Mouse (Mus musculus): ENCODE results near the gene Myom1.
"Not testable (repeated sequence)": the region's sequence is repeated elsewhere in the genome, so short reads cannot be mapped to it uniquely, and the experiment has no call there.

The Myom1 gene

DNA sequence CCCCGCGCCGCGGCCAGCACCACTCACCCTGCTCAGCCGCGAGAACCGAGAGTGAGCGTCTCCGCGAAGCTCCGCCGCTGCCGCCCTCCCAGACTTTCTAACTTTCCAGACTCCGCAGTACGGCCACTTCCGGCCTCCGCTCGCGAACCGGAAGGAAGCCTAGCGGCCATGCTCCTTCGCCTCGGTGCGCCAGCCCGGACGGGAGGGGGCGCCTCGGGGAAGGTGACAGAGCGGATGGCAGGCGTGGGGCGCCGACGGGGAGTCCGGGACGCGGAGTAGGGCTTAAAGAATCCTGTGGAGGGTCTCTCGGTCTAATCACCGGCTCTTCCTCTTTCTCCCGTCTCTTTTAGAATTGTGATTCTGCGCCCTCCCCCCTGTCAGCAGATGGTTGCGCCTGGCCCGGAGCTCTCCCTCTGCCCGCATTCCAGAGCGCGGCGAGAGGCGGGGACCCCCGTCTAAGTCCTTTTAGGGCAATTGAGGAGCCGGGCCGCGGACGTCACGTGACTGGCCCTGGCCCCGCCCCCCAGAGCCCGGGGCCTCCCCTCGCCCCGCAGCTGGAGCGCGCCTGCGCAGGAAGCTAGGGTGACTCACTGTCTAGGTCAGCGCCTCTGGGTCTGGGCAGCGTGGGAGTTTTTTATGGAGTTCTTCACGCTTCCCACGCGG, at the start of gene Myom1:
Gene Myom1, plus strand, starts transcription at position 553 of the 663 bp plus-strand sequence.
- DNase-seq: peak; percentile 90

DNA sequence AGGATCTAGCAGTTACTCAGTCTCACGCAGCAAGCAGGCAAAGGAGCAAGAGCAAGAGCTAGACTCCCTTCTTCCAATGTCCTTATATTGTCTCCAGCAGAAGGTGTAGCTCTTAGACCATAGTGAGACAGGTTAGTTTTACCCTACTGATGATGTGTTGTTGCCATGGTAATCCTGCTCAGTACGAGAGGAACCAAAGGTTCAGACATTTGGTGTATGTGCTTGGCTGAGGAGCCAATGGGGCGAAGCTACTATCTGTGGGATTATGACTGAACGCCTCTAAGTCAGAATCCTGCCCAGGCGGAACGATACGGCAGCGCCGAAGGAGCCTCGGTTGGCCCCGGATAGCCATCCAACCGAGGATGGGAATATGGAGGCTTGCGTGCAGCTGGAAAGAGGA, 38.9 kb upstream of the Myom1 start:
- peak; percentile 76 for DNase-seq

DNA sequence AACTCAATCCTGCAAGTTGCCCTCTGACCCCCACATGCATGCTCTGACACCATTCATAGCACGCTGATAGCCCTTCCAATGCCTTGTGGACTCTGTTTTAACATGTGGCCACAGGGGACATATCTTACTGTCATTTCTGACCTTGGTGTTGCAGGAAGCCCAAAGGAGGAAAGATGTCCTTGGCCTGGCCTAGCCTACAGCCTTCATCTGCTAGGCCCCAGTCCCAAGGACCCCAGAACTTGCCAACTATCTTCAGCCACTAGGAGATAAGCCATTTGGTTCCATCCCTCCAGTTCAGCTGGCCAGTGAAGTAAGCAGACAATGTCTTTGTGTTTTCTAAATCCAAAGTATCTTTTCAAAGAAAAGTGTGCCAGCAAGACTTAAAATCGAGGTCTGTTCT, 37.2 kb upstream of the Myom1 start:
- no peak for DNase-seq

DNA sequence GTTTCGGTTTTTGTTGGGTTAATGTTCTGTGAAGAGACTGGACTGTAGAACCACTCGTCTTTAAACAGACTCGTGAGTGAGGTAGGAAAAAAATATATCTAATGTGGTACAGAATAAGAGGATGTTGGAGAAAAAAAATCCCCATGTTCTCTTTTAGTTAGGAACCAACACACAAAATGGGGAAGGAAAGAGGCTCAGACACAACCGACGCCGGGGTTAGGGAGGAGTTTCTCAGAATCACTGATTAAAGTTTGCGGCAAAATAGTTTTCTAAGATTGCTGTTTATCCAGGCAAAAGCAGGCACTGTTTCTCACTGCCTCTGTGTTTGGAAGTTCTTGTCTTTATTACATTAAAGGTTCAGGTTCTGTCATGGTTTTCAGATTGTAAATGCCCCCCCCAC, 36.3 kb upstream of the Myom1 start:
- no peak for DNase-seq

DNA sequence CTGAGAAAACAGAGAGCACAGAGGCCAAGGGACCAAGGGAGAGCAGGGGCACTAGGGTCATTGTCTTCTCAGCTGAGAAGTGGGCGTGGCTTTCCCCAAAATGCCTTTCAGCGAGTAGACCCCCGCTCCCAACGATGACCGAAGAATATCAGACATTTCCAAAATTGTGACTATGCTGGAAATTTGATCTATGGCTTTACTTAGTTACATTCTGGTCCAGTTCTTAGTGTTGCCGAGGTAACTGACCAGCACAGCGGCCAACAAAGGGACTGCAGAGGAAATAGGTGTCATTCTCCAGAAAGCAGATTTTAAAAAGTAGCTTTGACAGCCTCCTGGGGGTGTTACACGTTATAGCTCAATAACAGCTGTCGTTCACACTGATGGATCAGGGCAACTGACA, 35.2 kb upstream of the Myom1 start:
- no peak for DNase-seq

DNA sequence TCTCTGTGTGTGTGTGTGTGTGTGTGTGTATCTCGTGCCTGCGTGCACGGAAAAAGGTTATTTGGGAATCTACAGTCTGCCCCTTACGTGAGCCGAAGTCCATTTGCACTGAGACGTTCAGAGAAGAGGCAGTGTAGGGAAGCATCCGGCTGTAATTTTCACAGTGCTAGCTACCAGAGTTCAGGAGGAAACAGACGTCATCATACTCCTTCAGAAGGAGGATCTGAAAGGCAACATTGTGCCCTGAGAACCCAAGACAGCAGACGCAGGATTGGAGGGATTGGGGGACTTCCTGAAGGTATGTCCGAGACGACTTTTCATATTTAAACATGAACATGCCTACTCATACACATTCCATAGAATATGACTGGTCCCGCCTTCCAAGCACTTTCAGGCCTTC, 34.8 kb upstream of the Myom1 start:
- DNase-seq: no peak

DNA sequence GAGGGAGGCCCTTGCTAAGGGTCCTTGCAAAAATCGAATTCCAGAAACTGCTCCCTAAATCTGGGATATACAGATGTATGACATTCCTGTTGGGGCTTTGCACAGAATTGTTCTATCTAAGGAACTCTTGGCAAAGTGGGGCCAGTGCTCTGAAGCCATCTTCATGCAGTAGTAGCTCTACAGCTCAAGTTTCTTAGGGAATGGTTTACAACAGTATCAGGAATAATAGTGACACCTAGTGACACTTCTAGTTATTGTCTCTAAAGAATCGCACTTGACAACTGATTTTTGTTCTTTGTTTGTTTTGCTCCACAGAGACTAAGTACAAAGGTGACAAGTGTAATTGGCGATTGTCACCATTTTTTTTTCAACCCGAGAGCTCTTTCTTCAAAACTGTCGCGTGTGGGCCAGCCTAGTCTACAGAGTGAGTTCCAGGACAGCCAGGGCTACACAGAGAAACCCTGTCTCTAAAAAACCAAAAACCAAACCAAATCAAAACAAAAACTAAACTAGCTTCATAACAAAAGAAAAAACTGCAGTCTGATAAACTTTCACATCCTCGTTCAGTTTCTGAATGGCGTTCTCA, 33.7 kb upstream of the Myom1 start:
- DNase-seq: no peak

DNA sequence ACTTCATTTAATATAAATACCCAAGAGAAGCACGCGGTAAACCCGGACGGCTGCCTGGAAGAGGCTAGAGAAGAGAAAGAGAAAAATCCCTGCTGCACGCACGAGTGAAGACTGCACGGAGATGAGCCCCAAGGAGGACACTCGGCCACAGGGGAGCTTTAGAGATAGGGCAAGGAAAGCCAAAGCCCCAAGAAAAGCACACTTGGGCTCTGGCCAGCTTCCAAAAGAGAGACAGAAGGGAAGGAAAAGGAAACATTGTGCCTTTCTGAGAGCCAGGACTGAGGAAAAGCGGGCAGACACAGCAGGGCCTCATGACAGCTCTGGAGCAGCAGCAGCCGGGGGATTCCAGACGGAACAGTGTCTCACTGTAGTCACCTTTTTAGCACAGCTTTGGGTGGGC, 31.2 kb upstream of the Myom1 start:
- DNase-seq: no peak

DNA sequence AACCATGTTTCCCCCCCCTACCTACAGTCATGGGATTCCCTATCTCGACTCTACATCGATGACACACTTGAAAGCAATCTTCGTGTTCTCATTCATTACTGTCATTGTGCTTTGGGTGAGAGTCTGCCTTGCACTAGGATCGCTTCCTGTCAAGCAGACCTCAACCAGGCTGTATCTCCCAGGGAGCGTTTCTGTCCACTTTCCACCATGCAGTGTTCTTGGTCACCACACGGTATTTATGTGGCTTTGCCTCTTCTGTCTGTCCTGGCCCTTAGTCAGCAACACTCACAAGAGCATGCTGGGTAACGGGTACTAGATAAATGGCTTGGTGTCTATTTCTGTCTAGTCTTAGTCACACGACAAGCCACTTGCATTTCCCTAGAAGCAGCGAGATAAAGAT, 29.0 kb upstream of the Myom1 start:
- no peak for DNase-seq

DNA sequence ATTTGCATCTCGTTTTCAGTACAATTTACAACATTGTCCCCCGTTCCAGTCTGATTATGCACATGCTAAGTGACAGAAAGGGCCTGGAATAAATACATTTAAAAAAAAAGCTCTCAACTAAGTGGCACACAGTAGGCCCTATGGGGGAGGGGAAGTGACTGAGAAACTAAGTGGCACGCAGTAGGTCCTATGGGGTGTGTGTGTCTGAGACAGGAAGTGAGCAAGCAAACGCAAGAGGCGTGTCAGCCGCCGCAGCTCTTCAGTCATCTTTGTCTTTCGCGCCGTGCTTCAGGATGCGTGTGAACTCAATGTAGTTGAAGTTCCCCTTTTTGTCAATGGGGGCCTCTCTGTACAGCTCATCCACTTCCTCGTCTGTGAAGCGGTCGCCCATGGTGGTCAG, 28.4 kb upstream of the Myom1 start:
- DNase-seq: not testable (repeated sequence)

DNA sequence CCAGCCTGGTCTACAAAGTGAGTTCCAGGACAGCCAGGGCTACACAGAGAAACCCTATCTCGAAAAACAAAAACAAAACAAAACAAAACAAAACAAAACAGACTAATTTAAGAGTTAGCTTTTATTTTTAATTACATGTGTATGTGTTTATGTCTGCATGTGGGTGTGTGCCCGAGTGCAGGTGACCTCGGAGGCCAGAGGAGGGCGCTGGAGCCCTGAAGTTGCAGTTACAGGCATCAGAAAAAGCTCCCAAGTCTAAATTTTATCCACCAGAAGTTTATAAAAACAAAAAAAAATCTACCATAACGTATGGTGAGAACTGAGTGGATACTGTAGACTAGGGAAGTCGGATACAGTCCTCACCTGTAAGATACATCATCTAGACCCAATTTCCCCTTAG, 24.6 kb upstream of the Myom1 start:
- no peak for DNase-seq

DNA sequence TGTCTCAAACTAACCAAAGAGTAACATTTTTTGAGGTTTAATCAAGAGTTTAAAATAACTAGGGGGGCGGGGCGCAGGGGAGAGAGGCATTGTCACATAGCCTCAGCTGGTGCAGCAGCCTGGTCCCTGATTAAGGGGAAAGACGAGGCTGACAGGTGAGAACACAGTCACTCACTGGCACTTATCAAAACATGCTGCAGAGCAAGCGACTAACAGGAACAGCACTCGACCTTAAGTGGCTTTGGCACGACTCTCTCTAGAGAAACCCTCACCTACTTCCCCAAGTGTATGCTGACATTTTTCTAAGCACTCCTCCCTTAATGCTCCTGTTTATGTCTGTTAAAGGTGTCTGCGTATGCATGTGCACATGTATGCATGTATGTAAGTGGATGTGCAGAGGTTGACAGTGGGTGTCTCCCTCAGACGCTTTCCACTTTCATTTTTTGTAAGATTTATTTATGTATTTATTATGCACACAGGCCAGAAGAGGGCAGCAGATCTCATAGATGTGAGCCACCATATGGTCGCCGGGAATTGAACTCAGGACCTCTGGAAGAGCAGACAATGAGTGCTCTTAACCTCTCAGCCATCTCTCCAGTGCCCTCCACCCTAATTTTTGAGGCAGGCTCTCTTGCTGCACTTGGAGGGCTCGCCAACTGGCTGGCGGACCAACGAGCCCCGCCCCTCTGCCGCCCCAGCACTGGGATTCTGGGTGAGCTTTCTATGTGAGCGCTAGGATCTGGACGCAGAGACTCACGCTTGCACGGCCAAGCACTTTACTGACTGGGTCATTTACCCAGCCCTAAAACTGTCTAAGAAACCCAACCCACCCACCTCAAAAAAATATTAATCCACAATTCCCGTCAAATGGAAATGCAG, 22.8 kb upstream of the Myom1 start:
- no peak for DNase-seq

DNA sequence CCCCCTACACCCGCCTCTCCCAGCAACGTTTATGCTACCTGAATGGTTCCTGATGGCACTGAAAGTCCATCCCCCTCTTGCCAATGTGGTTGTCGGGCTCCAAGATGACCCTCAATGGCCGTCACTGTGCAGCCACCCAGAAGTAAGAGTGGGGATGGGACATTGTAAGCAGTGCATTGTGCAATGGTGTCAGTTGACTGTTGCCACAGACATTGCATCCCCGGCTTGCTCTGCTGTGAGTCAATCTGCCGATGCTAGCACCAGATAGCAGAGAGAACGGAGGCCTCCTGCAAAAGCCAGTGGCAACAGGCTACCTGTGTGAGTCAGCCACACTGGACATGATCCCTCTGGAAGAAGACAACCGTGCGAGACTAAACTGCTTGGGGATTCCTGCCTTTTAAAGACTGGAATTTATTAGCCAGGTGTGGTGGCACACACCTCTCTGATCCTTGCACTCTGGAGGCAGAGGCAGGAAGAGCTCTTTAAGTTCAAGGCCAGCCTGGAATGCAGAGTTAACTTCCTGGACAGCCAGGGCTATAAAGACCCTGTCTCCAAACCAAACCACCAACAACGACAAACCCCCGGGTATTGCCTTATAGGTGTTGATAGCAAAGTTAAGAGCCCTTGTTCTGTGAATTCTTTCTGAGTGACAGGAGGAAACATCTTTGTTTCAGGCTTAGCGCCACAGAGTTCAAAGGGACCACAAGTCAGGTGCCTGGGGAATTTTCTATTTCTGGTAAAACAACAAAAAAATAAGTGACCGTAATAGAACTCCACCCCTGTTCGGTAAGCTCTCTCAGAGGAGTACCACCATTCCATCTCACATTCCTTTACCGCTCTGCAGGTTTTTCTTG, 16.7 kb upstream of the Myom1 start:
- DNase-seq: no peak

DNA sequence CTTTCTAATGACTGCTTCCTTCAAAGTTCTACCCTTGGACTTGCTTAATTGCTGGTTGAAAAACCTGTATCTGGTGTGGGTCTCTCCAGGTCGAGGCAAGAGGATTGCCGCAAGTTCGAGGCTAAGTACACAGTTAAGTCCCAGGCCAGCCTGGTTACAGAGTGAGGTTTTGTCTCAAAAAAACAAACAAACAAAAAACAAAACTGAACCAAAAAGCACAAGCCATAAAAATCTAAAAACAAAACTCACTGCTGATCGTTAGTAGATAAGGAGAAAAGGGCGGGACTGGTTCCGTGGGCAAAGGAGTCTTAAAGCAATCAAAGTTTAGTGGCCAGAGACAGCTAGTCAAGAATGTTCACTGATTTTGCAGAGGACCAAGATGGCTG, 16.1 kb upstream of the Myom1 start:
- no peak for DNase-seq

DNA sequence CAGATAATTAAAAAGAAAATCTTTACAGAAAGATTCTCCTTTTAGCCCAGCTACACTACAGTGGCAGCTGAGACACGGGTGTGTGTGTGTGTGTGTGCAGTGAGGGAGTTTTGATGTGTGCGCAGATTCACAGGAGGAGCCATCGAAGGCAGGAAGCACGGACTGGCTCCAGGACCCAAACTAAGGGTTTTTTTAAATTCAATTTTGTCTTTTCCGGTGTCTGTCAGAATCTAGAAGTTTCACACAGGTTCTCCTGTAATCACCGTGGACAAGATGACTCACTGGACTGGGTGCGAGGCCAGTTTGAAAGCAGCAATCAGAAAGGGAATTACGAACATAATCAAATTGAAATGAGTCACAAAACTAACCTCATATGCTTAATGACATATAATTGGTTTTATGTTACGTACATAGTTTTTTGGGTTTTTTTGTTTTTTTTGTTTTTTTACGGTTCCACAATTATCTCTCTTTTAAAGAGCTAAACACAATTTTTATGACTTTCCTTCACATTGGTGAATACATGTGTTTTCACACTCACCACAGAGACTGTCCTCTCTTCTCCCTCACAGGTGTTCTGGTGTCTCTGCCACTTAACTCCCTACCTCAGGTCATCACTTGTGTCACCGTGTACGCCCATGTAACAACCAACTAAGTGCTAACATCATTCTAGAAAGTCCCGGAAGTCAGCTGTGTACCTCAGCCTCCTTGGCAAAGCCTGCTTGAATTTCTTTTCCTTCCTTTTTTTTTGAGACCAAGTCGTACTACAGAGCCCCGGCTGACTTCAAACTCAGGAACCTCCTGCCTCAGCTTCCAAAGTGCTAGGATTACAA, 15.4 kb upstream of the Myom1 start:
- no peak for DNase-seq

DNA sequence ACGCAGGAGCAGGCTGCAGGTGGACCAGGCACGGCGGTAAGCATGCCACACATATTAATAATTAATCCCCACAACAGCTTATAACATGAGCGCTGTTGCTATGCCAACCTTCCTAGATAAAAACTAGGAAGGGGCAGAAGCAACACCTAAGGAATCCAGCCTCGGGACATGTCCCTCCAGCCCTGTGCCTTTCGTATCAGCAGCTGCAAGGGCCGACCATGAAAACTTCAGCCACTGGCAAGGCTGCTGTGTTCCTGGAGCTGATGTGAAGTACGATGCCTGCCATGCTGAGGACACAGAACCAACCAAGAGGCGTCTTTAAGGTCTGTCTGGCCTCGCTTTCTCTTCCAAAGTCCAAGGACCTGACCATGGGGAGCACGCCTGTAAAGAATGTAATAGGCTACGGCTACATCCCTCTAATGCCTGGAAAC, 14.1 kb upstream of the Myom1 start:
- no peak for DNase-seq

DNA sequence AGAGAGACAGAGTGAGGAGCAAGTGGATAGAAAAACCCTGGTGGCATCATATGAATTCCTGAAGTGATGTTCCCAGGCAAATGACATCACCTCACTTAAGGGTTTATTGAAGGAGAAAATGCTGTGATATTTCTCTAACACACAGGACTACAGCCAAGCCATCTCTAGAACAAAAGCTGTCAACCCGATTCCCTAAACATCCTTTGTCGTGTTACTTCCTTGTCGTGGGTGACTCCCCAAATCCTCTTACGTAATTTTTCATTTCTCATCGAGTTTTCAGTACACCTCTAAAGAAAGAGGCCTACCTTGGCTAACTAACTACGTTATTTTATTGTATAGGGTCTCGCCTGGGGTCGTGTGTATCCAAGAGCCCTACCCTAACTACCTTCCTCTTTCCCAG, 13.0 kb upstream of the Myom1 start:
- no peak for DNase-seq

DNA sequence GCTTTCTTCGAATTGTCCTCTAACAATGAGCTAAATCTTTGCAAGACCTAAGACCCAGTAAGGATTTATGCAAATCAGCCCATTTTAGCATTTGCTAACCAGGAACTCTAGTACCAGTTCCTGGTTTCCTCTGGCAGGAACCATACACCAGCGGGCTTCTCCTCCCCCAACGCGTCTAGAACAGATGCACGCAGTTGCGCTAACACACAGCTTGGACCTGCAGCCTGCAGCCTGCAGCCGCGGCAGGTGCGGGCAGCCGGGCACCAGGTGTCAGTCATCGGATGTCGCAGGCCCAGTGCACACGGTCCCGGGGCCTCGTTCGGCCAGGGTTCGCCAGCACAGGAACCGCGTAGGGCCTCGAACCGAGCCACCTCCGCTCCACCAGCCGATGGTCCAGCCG, 12.4 kb upstream of the Myom1 start:
- DNase-seq: peak; percentile 38

DNA sequence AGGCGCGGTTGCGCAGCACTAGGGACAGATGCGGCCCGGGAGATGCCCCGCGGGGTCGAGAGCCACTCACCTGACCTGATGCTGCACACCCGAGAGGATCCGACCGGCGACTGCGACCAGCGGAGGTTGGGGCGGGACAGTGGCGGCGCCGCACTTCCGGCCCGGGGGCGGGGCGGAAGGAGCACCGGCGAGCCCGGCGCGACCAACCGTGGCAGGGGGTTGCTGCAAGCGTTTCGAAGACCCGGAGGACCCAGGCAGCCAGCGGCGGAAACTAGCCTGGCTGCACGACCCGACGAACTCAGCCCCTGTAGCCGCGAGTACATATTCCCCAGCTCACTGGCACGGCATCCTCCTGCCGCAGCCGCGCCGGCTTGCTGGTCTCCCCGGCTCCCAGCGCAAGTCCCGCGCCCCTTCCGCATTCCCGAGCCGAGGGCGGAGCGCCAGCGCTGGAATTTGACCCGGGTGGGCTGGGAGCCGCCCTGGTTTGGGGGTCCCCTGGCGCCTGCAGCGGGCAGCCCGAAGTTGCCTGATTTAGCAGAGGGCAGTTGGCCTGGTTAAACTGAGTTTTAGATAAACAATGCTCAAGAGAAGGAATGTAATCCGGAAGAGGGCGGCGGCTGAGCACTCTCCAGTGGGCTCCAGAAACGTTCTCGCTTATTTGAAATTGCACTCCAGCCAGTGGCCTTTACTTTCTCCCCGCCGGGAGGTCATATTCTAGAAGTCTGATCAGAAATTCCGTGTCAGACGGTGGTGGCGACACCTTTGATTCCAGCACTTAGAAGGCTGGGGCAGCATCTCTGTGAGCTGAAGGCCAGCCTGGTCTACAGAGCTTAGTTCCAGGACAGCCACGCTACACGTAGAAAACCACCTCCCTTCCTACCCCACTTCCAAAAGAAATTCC, 11.8 kb upstream of the Myom1 start:
- DNase-seq: peak; percentile 85

DNA sequence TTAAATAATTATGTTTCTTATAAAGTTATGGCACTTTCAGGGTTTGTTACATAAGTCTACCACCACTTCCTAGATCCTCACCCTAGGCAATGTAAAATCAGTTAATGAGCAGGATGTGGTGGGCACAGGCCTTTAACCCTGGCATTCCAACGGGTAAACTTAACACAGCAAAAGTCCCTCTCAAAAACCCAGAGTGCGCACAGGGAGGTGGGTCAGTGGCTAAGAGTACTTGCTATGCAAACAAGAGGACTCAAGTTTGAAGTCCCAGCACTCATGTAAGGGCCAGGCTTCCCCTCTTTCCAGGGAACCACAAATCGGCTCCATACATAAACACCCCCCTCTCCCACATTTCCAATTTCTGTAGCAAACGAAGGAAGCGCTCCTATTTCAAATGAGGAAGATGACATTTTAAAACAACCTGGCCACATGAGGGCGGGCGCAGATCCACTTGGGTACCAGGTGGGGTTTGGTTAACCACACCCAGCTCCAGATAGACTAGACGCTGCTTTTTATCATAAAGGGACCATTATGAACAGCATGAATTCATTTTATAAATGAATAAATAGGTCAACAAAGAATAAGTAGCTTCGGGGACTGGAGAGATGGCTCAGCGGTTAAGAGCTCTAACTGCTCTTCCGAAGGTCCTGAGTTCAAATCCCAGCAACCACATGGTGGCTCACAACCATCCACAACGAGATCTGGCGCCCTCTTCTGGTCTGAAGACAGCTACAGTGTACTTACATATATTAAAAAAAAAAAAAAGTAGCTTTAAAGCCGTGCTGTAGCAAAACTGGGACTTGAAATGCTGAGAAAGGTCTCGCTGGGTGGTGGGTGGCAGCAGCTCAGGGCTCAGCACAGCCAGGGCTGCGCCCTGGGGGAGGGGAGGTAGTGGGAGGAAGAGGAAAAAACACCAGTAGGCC, 10.5 kb upstream of the Myom1 start:
- peak; percentile 34 for DNase-seq

Data from right cerebral cortex, postnatal 4 days (tissue).